ENCODE assay signal across 8 mouse cellular contexts in genomic region chr2:8673751-8674378, GRCm38 (mm10).
A peak's percentile ranks its signal among the peaks of the same experiment; 100 is the strongest.
DNase-seq lines count a peak whose midpoint lies in the region; ATAC-seq and TF ChIP-seq lines count a peak whose summit lies in the region.

No protein-coding gene starts in this region.

- no peaks in the 10 kb centered on the region for H3K27me3 ChIP-seq in heart, embryonic 10.5 days (ENCODE audit: insufficient read depth, poor library complexity, severe bottlenecking)
- H3K27me3 ChIP-seq in hindbrain, embryonic 16.5 days (replicated peaks; ENCODE audit: control insufficient read depth, insufficient read depth, low read length), result no peaks in the 10 kb centered on the region; the same call in 1 of the 2 replicates
- no peaks in the 10 kb centered on the region for H3K27me3 ChIP-seq in midbrain, embryonic 12.5 days

- H3K4me1 ChIP-seq in heart, embryonic 10.5 days, result no peaks in the 10 kb centered on the region
- H3K4me1 ChIP-seq in hindbrain, embryonic 16.5 days (ENCODE audit: control insufficient read depth, insufficient read depth, low read depth, low read length), result no peaks in the 10 kb centered on the region
- no peaks in the 10 kb centered on the region for H3K4me1 ChIP-seq in midbrain, embryonic 12.5 days

- H3K36me3 ChIP-seq in heart, embryonic 10.5 days, result no peaks in the 10 kb centered on the region
- no peaks in the 10 kb centered on the region for H3K36me3 ChIP-seq in hindbrain, embryonic 16.5 days (ENCODE audit: control insufficient read depth, insufficient read depth, low read length)
- no peaks in the 10 kb centered on the region for H3K36me3 ChIP-seq in midbrain, embryonic 12.5 days

- 21% methylated on average over 10 of the region's 10 CpGs for WGBS in heart, embryonic 10.5 days
- WGBS in hindbrain, embryonic 16.5 days, result 19% methylated on average over 10 of the region's 10 CpGs
- 12% methylated on average over 10 of the region's 10 CpGs for WGBS in midbrain, embryonic 12.5 days

- intact Hi-C loops in heart, postnatal 10 days (cut with DNase I), result loop anchor here (2.0 to 5.0 kb wide), 2 partner anchors 1205 to 1613 kb away; no protein-coding TSS in a partner anchor
- intact Hi-C loops in left cerebral cortex, adult 2 months (cut with DNase I), result loop anchor here (1.0 to 10.0 kb wide), 2 partner anchors 1211 to 1336 kb away; partner anchors contain the start of genes 4930412O13Rik and 9230102O04Rik

- peak; percentile 41 to 79 for DNase-seq in heart, postnatal 10 days
- DNase-seq in heart, embryonic 10.5 days (ENCODE audit: low spot score), result no peak
- peak; percentile 12 to 15 for DNase-seq in adrenal gland, postnatal 4 days (ENCODE audit: low spot score in 2 of 2)
- DNase-seq in fibroblast of lung, adult 2 months (ENCODE audit: low read depth), result peak; percentile 21
- DNase-seq in left cerebral cortex, adult 2 months (ENCODE audit: extremely low spot score in 1 of 2, low spot score in 2 of 2), result peak; percentile 72 to 73
- DNase-seq in spleen, postnatal 10 days (ENCODE audit: low spot score in 2 of 2), result peak; percentile 17 to 64

- H3K4me2 ChIP-seq in hindbrain, embryonic 16.5 days (ENCODE audit: low read length), result peak overlapping the region; percentile 9; the same call in 1 of the 2 replicates
- peak overlapping the region; percentile 21; the same call in 1 of the 2 replicates for H3K4me2 ChIP-seq in midbrain, embryonic 12.5 days (replicated peaks)

- no peak overlapping the region for H3K4me3 ChIP-seq in heart, embryonic 10.5 days
- H3K4me3 ChIP-seq in hindbrain, embryonic 16.5 days (ENCODE audit: low read length), result no peak overlapping the region
- H3K4me3 ChIP-seq in left cerebral cortex, adult 2 months, result no peak overlapping the region
- no peak overlapping the region for H3K4me3 ChIP-seq in midbrain, embryonic 12.5 days

- peak; percentile 89 for ATAC-seq in hindbrain, embryonic 16.5 days
- ATAC-seq in midbrain, embryonic 12.5 days (ENCODE audit: low FRiP score, low read depth), result peak; percentile 50; the same call in 1 of the 2 replicates

- H3K9me3 ChIP-seq in heart, embryonic 10.5 days, result no peaks in the 10 kb centered on the region
- H3K9me3 ChIP-seq in hindbrain, embryonic 16.5 days (ENCODE audit: control insufficient read depth, low read length), result no peaks in the 10 kb centered on the region
- no peaks in the 10 kb centered on the region for H3K9me3 ChIP-seq in midbrain, embryonic 12.5 days

- peak; percentile 72 for TF ChIP-seq CTCF in left cerebral cortex, adult 2 months (IDR thresholded peaks at IDR 0.05)

- no peak overlapping the region for H3K9ac ChIP-seq in hindbrain, embryonic 16.5 days (ENCODE audit: low read depth, low read length)
- no peak overlapping the region for H3K9ac ChIP-seq in midbrain, embryonic 12.5 days (replicated peaks)

- H3K27ac ChIP-seq in heart, embryonic 10.5 days, result no peak overlapping the region
- H3K27ac ChIP-seq in hindbrain, embryonic 16.5 days (ENCODE audit: low read depth, low read length), result no peak overlapping the region
- H3K27ac ChIP-seq in left cerebral cortex, adult 2 months, result no peak overlapping the region
- H3K27ac ChIP-seq in midbrain, embryonic 12.5 days (replicated peaks), result no peak overlapping the region
